Mouse (Mus musculus) liver, embryonic 14.5 days (tissue): Measurements from ENCODE around the gene Mia2.
A peak's percentile ranks its signal among the peaks of the same experiment; 100 is the strongest.

Experiments
- CTCF ChIP-seq: IDR thresholded peaks from 2 replicates; pipeline ENCODE4 v1.5.1; 2016; ENCODE audit warnings: antibody characterized with exemption, low read depth, control low read depth
- EP300 ChIP-seq: IDR thresholded peaks from 2 replicates; pipeline ENCODE4 v1.6.1; 2016; ENCODE audit warnings: antibody characterized with exemption, low read depth

DNA sequence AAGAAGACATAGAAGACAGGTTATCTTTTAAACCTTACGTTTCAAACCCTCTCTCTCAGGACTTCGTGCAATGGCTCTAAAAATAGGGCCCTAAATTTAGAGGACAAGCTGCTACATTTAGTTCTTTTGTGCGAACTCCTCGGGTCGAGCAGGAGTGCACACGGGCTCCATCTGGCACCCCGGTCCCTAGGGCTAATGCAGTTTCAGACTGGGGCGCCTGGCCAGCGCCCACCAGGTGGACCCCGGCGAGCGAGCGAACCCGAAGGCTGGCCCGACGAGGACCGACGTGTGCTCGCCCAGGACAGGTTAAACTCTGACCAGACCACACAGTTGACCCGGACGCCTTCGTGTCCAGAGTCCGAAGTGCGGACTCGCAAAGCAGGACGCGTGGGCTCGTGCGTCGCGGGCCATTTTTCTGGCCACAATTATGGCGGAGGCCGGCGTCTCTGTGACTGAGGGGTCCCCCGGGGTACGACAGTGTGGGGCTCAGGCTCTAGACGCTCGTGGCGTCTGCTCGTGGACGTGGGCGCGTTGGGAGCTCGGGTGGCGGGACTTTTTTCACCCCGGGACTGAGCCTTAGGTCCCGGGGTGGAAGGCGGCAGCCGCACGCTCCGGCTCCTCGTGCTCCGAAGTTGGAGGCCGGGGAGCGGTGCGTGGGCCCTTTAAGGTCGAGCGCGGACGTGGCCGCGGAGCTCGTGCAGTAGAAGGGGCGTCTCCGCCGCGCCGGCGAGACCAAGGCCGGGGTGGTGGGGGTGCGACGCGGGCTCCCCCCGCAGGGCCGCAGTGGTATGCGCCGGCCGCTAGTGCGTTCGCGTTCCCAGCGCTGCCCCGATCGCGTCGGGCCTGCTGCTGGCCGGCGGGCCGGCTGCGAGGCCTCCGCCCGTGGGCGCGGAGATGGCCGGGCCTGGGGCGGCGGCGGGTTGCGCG, 35.3 kb downstream of the Mia2 start:
- TF ChIP-seq CTCF: peak; percentile 7; the same call in 1 of the 2 replicates
- peak; percentile 56; the same call in 1 of the 2 replicates for TF ChIP-seq EP300
